Mouse (Mus musculus) liver, adult 2 months (tissue): ENCODE data around the gene Fastkd3. TPM values are rescaled to one million over a fixed set of nuclear protein-coding genes. Genes with fewer than 3 reads are reported as not detected.

Source experiments
- DNase-seq: peaks from one replicate; pipeline ENCODE4 v3.0.0-alpha.2; 2011; ENCODE audit warnings: low read depth, low spot score; ENCODE audit errors: extremely low read depth
- H3K27ac ChIP-seq: fragments of 200-500 bp; replicated peaks from 2 replicates; pipeline ENCODE4 v1.5.1; 2012; ENCODE audit warnings: low read depth, mild to moderate bottlenecking, control low read depth, inconsistent platforms, low read length; ENCODE audit not compliant: insufficient read depth
- H3K27me3 ChIP-seq: fragments of 200-500 bp; 2 replicates; pipeline ENCODE4 v1.6.1; 2012; ENCODE audit warnings: mild to moderate bottlenecking, moderate library complexity, low read length, inconsistent platforms; ENCODE audit not compliant: control insufficient read depth, insufficient read depth
- H3K36me3 ChIP-seq: fragments of 200-500 bp; 2 replicates; pipeline ENCODE4 v1.6.1; 2012; ENCODE audit warnings: low read length, inconsistent platforms; ENCODE audit not compliant: control insufficient read depth, insufficient read depth
- H3K4me1 ChIP-seq: fragments of 200-500 bp; 2 replicates; pipeline ENCODE4 v1.6.1; 2011; ENCODE audit warnings: low read length; ENCODE audit not compliant: control insufficient read depth, insufficient read depth
- H3K4me3 ChIP-seq: fragments of 200-500 bp; 2 replicates; pipeline ENCODE4 v1.5.1; 2011; ENCODE audit warnings: low read depth, mild to moderate bottlenecking, control low read depth, low read length, moderate library complexity; ENCODE audit not compliant: insufficient read depth
- H3K79me2 ChIP-seq: fragments of 200-500 bp; 2 replicates; pipeline ENCODE4 v1.6.1; 2012; ENCODE audit warnings: inconsistent platforms, mild to moderate bottlenecking, low read length, moderate library complexity; ENCODE audit not compliant: control insufficient read depth, insufficient read depth
- H3K9ac ChIP-seq: fragments of 200-500 bp; 2 replicates; pipeline ENCODE4 v1.6.1; 2012; ENCODE audit warnings: low read depth, mild to moderate bottlenecking, control low read depth, inconsistent platforms, low read length
- CTCF ChIP-seq: fragments of 200-500 bp; IDR thresholded peaks from 2 replicates; pipeline ENCODE4 v1.5.1; 2011; ENCODE audit warnings: low read depth, low read length, control low read depth
- POLR2A ChIP-seq: fragments of 200-500 bp; IDR thresholded peaks from 2 replicates; pipeline ENCODE4 v1.6.1; 2011; ENCODE audit warnings: low read length, control low read depth; ENCODE audit not compliant: insufficient read depth; ENCODE audit errors: extremely low read depth
- WGBS: fragments of 180-500 bp; shearing (Covaris S2); methylation state at CpG from one replicate; pipeline ENCODE4 v1.1.7; 2018; 5-methylcytosine and 5-hydroxymethylcytosine counted together
- polyA plus RNA-seq: library from polyadenylated mRNA; depleted of rRNA; stranded (reverse); fragments of >200 nt; gene quantifications from 2 replicates; pipeline ENCODE4 v1.2.3, GENCODE M21; 2012
- total RNA-seq: library from RNA; depleted of rRNA; stranded (reverse); fragments of >200 nt; gene quantifications from 2 replicates; pipeline ENCODE4 v1.2.3, GENCODE M21; 2014

Fastkd3 gene
- total and polyA plus RNA-seq, 2 experiments, result 3.2 to 7.1 TPM

DNA sequence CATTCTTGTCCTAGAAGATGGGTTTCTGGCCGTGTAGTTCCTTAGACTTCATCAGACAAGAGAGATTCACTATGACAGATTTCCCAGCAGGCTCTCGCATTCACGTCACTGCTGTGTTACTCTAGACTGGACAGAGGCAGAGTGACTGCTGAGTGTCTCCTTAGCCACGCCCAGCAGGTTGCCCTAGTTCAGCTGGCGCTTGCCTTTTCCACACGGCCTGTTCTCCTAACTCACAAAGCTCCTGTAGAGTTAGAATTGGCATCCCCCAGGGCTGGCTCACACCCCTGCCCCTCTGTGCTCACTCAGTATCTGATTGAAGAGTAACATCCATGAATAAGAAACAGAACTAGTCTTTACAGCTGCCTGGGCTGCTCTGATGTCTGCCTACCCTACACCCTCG, 3.4 kb downstream of the Fastkd3 start:
- Histone ChIP-seq H3K9ac (no peak overlapping the region), H3K27ac (no peak overlapping the region), H3K4me3 (no peak overlapping the region), H3K79me2 (peaks cover 3% of the 10 kb centered on the region; the same call in 1 of the 2 replicates), H3K36me3 (peaks cover 39% of the 10 kb centered on the region), H3K4me1 (peaks cover 3% of the 10 kb centered on the region), H3K27me3 (no peaks in the 10 kb centered on the region)
- TF ChIP-seq CTCF (no peak), POLR2A (no peak)
- 91% methylated on average over 7 of the region's 7 CpGs for WGBS
- DNase-seq, result no peak

DNA sequence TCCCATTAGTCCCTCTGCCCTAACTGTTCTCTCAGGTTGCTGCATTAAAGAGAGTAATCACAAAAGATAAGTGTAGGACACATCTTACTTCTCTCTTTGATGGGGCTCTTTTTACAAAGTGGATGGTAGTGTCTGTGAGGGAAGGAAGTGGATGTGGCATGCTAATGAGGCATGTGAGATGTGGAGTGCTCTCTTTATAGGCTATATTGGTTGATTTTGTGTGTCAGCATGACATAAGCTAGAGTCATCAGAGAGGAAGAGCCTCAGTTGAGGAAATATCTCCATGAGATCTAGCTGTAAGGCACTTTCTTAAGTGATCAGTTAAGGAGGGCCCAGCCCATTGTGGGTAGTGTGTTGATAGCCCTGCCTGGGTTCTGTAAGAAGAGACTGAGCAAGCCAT, 6.3 kb downstream of the Fastkd3 start:
- Histone ChIP-seq H3K79me2 (no peaks in the 10 kb centered on the region), H3K27me3 (no peaks in the 10 kb centered on the region), H3K9ac (no peak overlapping the region), H3K4me1 (no peaks in the 10 kb centered on the region), H3K27ac (no peak overlapping the region), H3K36me3 (peaks cover 44% of the 10 kb centered on the region), H3K4me3 (no peak overlapping the region)
- DNase-seq, result no peak
- TF ChIP-seq CTCF, result no peak
- TF ChIP-seq POLR2A, result no peak

GRCm38 (mm10) chr13:68593797-68594196, 11.8 kb downstream of the Fastkd3 start:
- 94% methylated on average over 1 of the region's 1 CpGs for WGBS
- Histone ChIP-seq H3K4me3 (no peak overlapping the region), H3K9ac (no peak overlapping the region), H3K36me3 (peaks cover 20% of the 10 kb centered on the region), H3K79me2 (no peaks in the 10 kb centered on the region), H3K27ac (no peak overlapping the region), H3K27me3 (no peaks in the 10 kb centered on the region), H3K4me1 (no peaks in the 10 kb centered on the region)
- TF ChIP-seq CTCF, result no peak
- TF ChIP-seq POLR2A, result no peak
- peak; percentile 28 for DNase-seq

- no peak for TF ChIP-seq POLR2A
- TF ChIP-seq CTCF, result no peak
- 20% methylated on average over 10 of the region's 10 CpGs for WGBS
- Histone ChIP-seq H3K27ac (no peak within 1 kb of the TSS), H3K4me1 (no peaks in the 10 kb centered on the region), H3K4me3 (no peak within 1 kb of the TSS), H3K27me3 (no peaks in the 10 kb centered on the region), H3K9ac (no peak within 1 kb of the TSS), H3K36me3 (no peaks in the 10 kb centered on the region), H3K79me2 (no peaks in the 10 kb centered on the region)
- DNase-seq, result no peak
Observed at GRCm38 (mm10) chr13:68597199-68597598, 15.2 kb downstream of the Fastkd3 start, which contains the start of gene 1700001L19Rik. Gene 1700001L19Rik (plus strand): TSS chr13:68597421.

DNA sequence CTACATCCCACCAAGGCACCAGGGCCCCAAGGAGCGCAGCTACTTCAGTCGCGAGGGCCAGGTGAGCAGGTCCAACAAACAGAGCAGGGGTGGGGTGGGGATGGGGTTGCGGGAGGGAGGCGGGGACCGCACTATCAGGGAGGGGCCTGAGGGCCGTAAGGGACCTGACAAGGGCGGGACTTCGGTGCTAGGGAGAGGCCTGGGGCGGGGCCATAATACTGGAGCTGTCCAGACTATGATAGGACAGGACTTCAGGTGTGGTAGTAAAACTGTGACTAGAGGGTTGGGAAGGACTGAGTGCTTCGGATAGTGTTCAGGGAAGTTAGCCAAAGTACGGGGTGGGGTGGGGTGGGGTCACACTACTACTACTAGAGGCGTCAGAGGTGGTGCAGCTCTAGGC, 15.6 kb downstream of the Fastkd3 start:
- H3K79me2 ChIP-seq, result no peaks in the 10 kb centered on the region
- H3K36me3 ChIP-seq, result no peaks in the 10 kb centered on the region
- H3K27me3 ChIP-seq, result no peaks in the 10 kb centered on the region
- no peak overlapping the region for H3K27ac ChIP-seq
- no peaks in the 10 kb centered on the region for H3K4me1 ChIP-seq
- DNase-seq, result no peak
- H3K9ac ChIP-seq, result no peak overlapping the region
- WGBS, result 17% methylated on average over 13 of the region's 13 CpGs
- no peak overlapping the region for H3K4me3 ChIP-seq
- TF ChIP-seq POLR2A (no peak), CTCF (no peak)

GRCm38 (mm10) chr13:68598953-68599352, 16.9 kb downstream of the Fastkd3 start:
- Histone ChIP-seq H3K27ac (no peak overlapping the region), H3K27me3 (no peaks in the 10 kb centered on the region), H3K4me1 (no peaks in the 10 kb centered on the region), H3K36me3 (no peaks in the 10 kb centered on the region), H3K79me2 (no peaks in the 10 kb centered on the region), H3K9ac (no peak overlapping the region), H3K4me3 (no peak overlapping the region)
- DNase-seq, result no peak
- TF ChIP-seq POLR2A (no peak), CTCF (no peak)
